8 mouse cellular contexts compared by ENCODE assay signal in the genomic region with DNA sequence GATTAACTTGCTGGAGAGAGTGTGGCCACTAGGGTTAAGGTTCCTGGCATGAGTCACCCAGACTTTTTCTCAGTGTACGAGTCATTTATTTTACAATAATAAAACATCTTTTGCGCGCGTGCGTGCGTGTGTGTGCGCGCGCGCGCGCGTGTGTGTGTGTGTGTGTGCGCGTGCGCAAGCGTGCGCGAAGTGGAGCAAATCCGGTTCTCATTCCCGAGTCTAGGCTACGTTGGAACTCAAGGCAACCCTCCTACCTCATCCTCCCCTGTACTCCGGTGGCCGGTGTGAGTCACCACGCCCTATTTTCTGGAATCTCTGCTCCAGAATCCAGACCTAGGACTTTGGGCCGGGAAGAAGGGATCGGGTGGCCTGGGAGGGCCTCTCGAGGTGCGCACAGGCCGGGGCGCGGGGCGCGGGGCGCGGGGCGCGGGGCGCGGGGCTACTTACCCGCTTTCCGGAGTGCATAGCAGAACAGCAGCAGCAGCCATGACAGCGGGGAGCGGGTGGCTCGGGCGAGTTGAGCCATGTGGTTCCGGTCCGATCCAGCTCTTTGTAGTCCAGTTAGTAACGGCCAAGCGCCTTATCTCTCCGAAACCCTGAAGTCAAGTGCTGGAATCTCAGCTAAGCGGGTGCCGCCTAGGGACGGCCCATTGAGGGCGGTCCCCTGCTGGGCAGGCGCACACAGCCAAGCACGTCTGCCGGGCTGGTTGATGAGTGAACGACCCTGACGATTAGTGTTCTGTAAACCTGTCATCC. TPM values are rescaled to one million over a fixed set of nuclear protein-coding genes. Genes with fewer than 3 reads are reported as not detected.
DNase-seq lines count a peak whose midpoint lies in the region; ATAC-seq lines count a peak whose summit lies in the region.

A gene (minus strand): TSS at position 655 of the 756 bp plus-strand sequence.

- H3K9ac ChIP-seq in forebrain, embryonic 11.5 days (ENCODE audit: low read length): peak within 1 kb of the TSS; percentile 68
- peak within 1 kb of the TSS; percentile 95 for H3K9ac ChIP-seq in heart, embryonic 14.5 days (ENCODE audit: low read length)
- peak within 1 kb of the TSS; percentile 66 for H3K9ac ChIP-seq in liver, embryonic 12.5 days
- peak within 1 kb of the TSS; percentile 76 for H3K9ac ChIP-seq in stomach, embryonic 15.5 days

- no peaks in the 10 kb centered on the region for H3K36me3 ChIP-seq in forebrain, embryonic 11.5 days (ENCODE audit: control insufficient read depth, insufficient read depth, low read length)
- peaks cover 32% of the 10 kb centered on the region for H3K36me3 ChIP-seq in heart, embryonic 14.5 days (ENCODE audit: control insufficient read depth, insufficient read depth, low read length)
- H3K36me3 ChIP-seq in liver, embryonic 12.5 days: peaks cover 18% of the 10 kb centered on the region
- peaks cover 10% of the 10 kb centered on the region for H3K36me3 ChIP-seq in stomach, embryonic 15.5 days

- peak; percentile 81 for ATAC-seq in forebrain, embryonic 11.5 days (replicated peaks; ENCODE audit: low FRiP score)
- peak; percentile 86 for ATAC-seq in heart, embryonic 14.5 days (ENCODE audit: insufficient number of reproducible peaks, insufficient read depth, low FRiP score, low read depth)
- ATAC-seq in liver, embryonic 12.5 days: peak; percentile 81
- peak; percentile 86 for ATAC-seq in stomach, embryonic 15.5 days (ENCODE audit: insufficient read depth, low FRiP score, low read depth)

- H3K4me2 ChIP-seq in forebrain, embryonic 11.5 days (ENCODE audit: low read depth, low read length, severe bottlenecking): peak within 1 kb of the TSS; percentile 61
- H3K4me2 ChIP-seq in heart, embryonic 14.5 days (ENCODE audit: low read length): peak within 1 kb of the TSS; percentile 65
- H3K4me2 ChIP-seq in liver, embryonic 12.5 days: peak within 1 kb of the TSS; percentile 75
- H3K4me2 ChIP-seq in stomach, embryonic 15.5 days: peak within 1 kb of the TSS; percentile 74

- no peaks in the 10 kb centered on the region for H3K4me1 ChIP-seq in forebrain, embryonic 11.5 days (replicated peaks; ENCODE audit: control insufficient read depth, insufficient read depth, low read length)
- peaks cover 6 to 10% of the 10 kb centered on the region in 2 experiments; a peak in 3 of 4 replicates for H3K4me1 ChIP-seq in heart, embryonic 14.5 days (ENCODE audit: control insufficient read depth in 2 of 2, insufficient read depth in 2 of 2, low read length in 2 of 2)
- H3K4me1 ChIP-seq in liver, embryonic 12.5 days: peaks cover 26% of the 10 kb centered on the region
- H3K4me1 ChIP-seq in stomach, embryonic 15.5 days: peaks cover 7% of the 10 kb centered on the region; the same call in 1 of the 2 replicates

- H3K9me3 ChIP-seq in forebrain, embryonic 11.5 days (ENCODE audit: control insufficient read depth, low read length): no peaks in the 10 kb centered on the region
- H3K9me3 ChIP-seq in heart, embryonic 14.5 days (ENCODE audit: control insufficient read depth, low read length): no peaks in the 10 kb centered on the region
- H3K9me3 ChIP-seq in liver, embryonic 12.5 days (replicated peaks): no peaks in the 10 kb centered on the region
- H3K9me3 ChIP-seq in stomach, embryonic 15.5 days: no peaks in the 10 kb centered on the region

- no peak within 1 kb of the TSS for H3K27ac ChIP-seq in forebrain, embryonic 11.5 days (ENCODE audit: low read depth, low read length)
- H3K27ac ChIP-seq in heart, embryonic 14.5 days (replicated peaks in 1 of 2; ENCODE audit: control insufficient read depth in 1 of 2, insufficient read depth in 1 of 2, low read depth in 2 of 2, low read length in 2 of 2): peak within 1 kb of the TSS; percentile 60 to 94
- H3K27ac ChIP-seq in liver, embryonic 12.5 days: peak within 1 kb of the TSS; percentile 31
- H3K27ac ChIP-seq in stomach, embryonic 15.5 days: peak within 1 kb of the TSS; percentile 88

- WGBS in forebrain, embryonic 11.5 days: under 1% methylated on average over 60 of the region's 60 CpGs
- under 1% methylated on average over 60 of the region's 60 CpGs for WGBS in heart, embryonic 14.5 days
- WGBS in liver, embryonic 12.5 days (ENCODE audit: insufficient replicate concordance): under 1% methylated on average over 60 of the region's 60 CpGs
- 1% methylated on average over 60 of the region's 60 CpGs for WGBS in stomach, embryonic 15.5 days

- H3K27me3 ChIP-seq in forebrain, embryonic 11.5 days (ENCODE audit: control insufficient read depth, insufficient read depth, low read length): no peaks in the 10 kb centered on the region
- no peaks in the 10 kb centered on the region; the same call in 1 of the 2 replicates for H3K27me3 ChIP-seq in heart, embryonic 14.5 days (ENCODE audit: control insufficient read depth, insufficient read depth, low read length)
- H3K27me3 ChIP-seq in liver, embryonic 12.5 days (replicated peaks): 0 out of 2 replicates have a peak, but pooled peaks cover 5% of the 10 kb centered on the region
- H3K27me3 ChIP-seq in stomach, embryonic 15.5 days (replicated peaks): no peaks in the 10 kb centered on the region

- DNase-seq in CD4-positive helper T cell, adult 2 months (ENCODE audit: low read depth, low spot score): peak; percentile 81
- DNase-seq in brain, adult 2 months (ENCODE audit: low read depth, low spot score): peak; percentile 93
- DNase-seq in forebrain, embryonic 11.5 days (ENCODE audit: low spot score): peak; percentile 78
- peak; percentile 87 for DNase-seq in kidney, postnatal 10 days
- peak; percentile 82 for DNase-seq in naive thymus-derived CD4-positive, alpha-beta T cell, adult 2 months (ENCODE audit: low read depth)

- peak within 1 kb of the TSS; percentile 52 for H3K4me3 ChIP-seq in forebrain, embryonic 11.5 days (ENCODE audit: low read depth, low read length)
- H3K4me3 ChIP-seq in heart, embryonic 14.5 days (ENCODE audit: control insufficient read depth in 1 of 2, insufficient read depth in 1 of 2, low read depth in 1 of 2, low read length in 2 of 2): peak within 1 kb of the TSS; percentile 67 to 90
- peak within 1 kb of the TSS; percentile 65 for H3K4me3 ChIP-seq in liver, embryonic 12.5 days
- peak within 1 kb of the TSS; percentile 82 for H3K4me3 ChIP-seq in stomach, embryonic 15.5 days (replicated peaks)

RNA-seq across cellular contexts. Expression of the gene that starts here (rescaled TPM):
- 2.6 and 2.8 TPM in 2 replicates for polyA plus RNA-seq in forebrain, embryonic 11.5 days (2014; fragmentation: Nextera tagmentation; extraction: Ambion mirVana)
- polyA plus RNA-seq in heart, embryonic 14.5 days (2014; fragmentation: Nextera tagmentation; extraction: Ambion mirVana): 12.7 and 12.9 TPM in 2 replicates
- polyA plus RNA-seq in liver, embryonic 12.5 days (2016; fragmentation: Nextera tagmentation; extraction: Ambion mirVana): 3.6 and 3.9 TPM in 2 replicates
- polyA plus RNA-seq in stomach, embryonic 15.5 days (2015; fragmentation: Nextera tagmentation; extraction: Ambion mirVana): 12.8 and 13.9 TPM in 2 replicates
